Mouse (Mus musculus): Measurements from ENCODE around the gene Rplp2. TPM values are rescaled to one million over a fixed set of nuclear protein-coding genes. Genes with fewer than 3 reads are reported as not detected.

Gene Rplp2
- polyA plus RNA-seq, 1 experiment from 2014 or later = 684 TPM

GRCm38 (mm10) chr7:141429840-141430584, 17.2 kb upstream of the Rplp2 start:
- Histone ChIP-seq H3K9ac (replicated peaks; ENCODE audit: low read depth, low read length) (no peak overlapping the region), H3K4me1 (replicated peaks; ENCODE audit: control insufficient read depth, insufficient read depth, low read length) (peaks cover 34% of the 10 kb centered on the region), H3K9me3 (ENCODE audit: control insufficient read depth, low read length) (no peaks in the 10 kb centered on the region), H3K4me2 (ENCODE audit: low read length) (peak overlapping the region; percentile 84), H3K27ac (ENCODE audit: low read length) (no peak overlapping the region), H3K36me3 (ENCODE audit: control insufficient read depth, insufficient read depth) (peaks cover 11% of the 10 kb centered on the region), H3K27me3 (replicated peaks; ENCODE audit: control insufficient read depth, insufficient read depth, low read length) (no peaks in the 10 kb centered on the region), H3K4me3 (replicated peaks; ENCODE audit: low read length) (no peak overlapping the region)
- 64% methylated on average over 9 of the region's 9 CpGs for WGBS
- peak; percentile 11; the same call in 1 of the 2 replicates for ATAC-seq

DNA sequence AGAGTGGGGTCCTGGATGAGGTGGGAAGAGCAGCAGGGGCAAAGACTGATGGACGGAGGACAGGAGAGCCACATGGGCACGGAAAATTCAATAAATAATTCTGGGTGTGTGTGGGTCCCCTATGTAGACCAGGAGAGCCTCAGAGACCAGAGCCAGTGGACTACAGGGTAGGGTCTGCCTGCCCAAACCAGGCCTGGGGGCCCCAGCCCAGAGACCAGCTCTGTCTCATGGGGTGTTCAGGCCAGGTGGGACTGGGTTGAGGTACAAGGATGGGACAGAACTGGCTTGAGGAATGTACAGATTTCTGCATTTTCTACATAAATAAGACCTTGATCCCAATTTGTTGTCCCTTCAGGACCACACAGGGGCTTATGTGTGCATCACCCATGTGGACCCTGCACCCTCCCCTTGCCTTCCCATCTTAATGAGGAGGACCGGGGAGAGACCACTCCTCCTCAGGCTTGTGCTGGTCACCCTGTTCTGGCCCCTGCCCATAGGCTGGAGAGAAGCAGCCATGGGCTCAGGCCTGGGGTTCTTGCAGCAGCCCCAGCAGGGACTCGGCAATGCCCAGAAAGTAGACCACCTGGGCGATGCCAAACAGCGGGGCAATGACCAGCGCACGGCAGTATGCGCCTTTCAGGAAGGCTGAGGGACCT, 16.5 kb upstream of the Rplp2 start:
- Histone ChIP-seq H3K27ac (ENCODE audit: low read length) (no peak overlapping the region), H3K4me1 (replicated peaks; ENCODE audit: control insufficient read depth, insufficient read depth, low read length) (peaks cover 39% of the 10 kb centered on the region), H3K4me2 (ENCODE audit: low read length) (no peak overlapping the region), H3K9me3 (ENCODE audit: control insufficient read depth, low read length) (no peaks in the 10 kb centered on the region), H3K4me3 (replicated peaks; ENCODE audit: low read length) (no peak overlapping the region), H3K9ac (replicated peaks; ENCODE audit: low read depth, low read length) (no peak overlapping the region), H3K27me3 (replicated peaks; ENCODE audit: control insufficient read depth, insufficient read depth, low read length) (no peaks in the 10 kb centered on the region), H3K36me3 (ENCODE audit: control insufficient read depth, insufficient read depth) (peaks cover 11% of the 10 kb centered on the region)
- ATAC-seq = no peak
- WGBS = 93% methylated on average over 9 of the region's 9 CpGs

- Histone ChIP-seq H3K27ac (ENCODE audit: low read length) (no peak overlapping the region), H3K27me3 (replicated peaks; ENCODE audit: control insufficient read depth, insufficient read depth, low read length) (no peaks in the 10 kb centered on the region), H3K4me1 (replicated peaks; ENCODE audit: control insufficient read depth, insufficient read depth, low read length) (peaks cover 48% of the 10 kb centered on the region), H3K36me3 (ENCODE audit: control insufficient read depth, insufficient read depth) (peaks cover 11% of the 10 kb centered on the region), H3K4me2 (ENCODE audit: low read length) (no peak overlapping the region), H3K4me3 (replicated peaks; ENCODE audit: low read length) (no peak overlapping the region), H3K9me3 (ENCODE audit: control insufficient read depth, low read length) (no peaks in the 10 kb centered on the region), H3K9ac (replicated peaks; ENCODE audit: low read depth, low read length) (no peak overlapping the region)
- no peak for ATAC-seq
- 95% methylated on average over 18 of the region's 19 CpGs for WGBS
Observed at GRCm38 (mm10) chr7:141431434-141432185, 15.6 kb upstream of the Rplp2 start.

DNA sequence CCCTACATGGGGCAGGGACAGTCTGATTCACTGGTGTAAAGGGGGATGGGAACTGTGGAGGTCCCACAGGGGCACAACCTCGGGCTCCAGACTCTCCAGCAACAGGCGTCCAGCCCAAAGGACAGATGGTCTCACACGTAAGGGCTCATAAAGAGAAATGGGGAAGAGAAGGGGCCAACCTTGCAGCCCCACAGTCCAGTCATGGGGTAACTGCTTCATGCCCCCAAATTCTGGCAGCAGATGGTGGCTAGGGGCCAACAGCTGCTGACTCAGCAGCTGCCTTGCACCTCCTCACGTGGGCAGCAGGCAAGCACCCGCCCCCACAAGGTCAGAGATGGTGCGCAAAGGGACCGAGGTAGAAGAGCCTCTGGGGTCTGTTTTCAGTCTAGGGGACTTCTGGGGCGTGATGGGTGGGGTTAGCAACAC, 15.0 kb upstream of the Rplp2 start:
- Histone ChIP-seq H3K27ac (ENCODE audit: low read length) (no peak overlapping the region), H3K4me3 (replicated peaks; ENCODE audit: low read length) (no peak overlapping the region), H3K4me1 (replicated peaks; ENCODE audit: control insufficient read depth, insufficient read depth, low read length) (peaks cover 53% of the 10 kb centered on the region), H3K4me2 (ENCODE audit: low read length) (no peak overlapping the region), H3K36me3 (ENCODE audit: control insufficient read depth, insufficient read depth) (peaks cover 9% of the 10 kb centered on the region), H3K9ac (replicated peaks; ENCODE audit: low read depth, low read length) (no peak overlapping the region), H3K9me3 (ENCODE audit: control insufficient read depth, low read length) (no peaks in the 10 kb centered on the region), H3K27me3 (replicated peaks; ENCODE audit: control insufficient read depth, insufficient read depth, low read length) (no peaks in the 10 kb centered on the region)
- ATAC-seq = no peak
- WGBS = 81% methylated on average over 8 of the region's 8 CpGs

GRCm38 (mm10) chr7:141432741-141433516, 14.2 kb upstream of the Rplp2 start:
- H3K4me1 ChIP-seq (replicated peaks; ENCODE audit: control insufficient read depth, insufficient read depth, low read length) = peaks cover 53% of the 10 kb centered on the region
- no peak overlapping the region for H3K4me2 ChIP-seq (ENCODE audit: low read length)
- no peak for ATAC-seq
- 84% methylated on average over 6 of the region's 6 CpGs for WGBS
- no peaks in the 10 kb centered on the region for H3K9me3 ChIP-seq (ENCODE audit: control insufficient read depth, low read length)
- no peak overlapping the region for H3K27ac ChIP-seq (ENCODE audit: low read length)
- H3K4me3 ChIP-seq (replicated peaks; ENCODE audit: low read length) = no peak overlapping the region
- H3K36me3 ChIP-seq (ENCODE audit: control insufficient read depth, insufficient read depth) = peaks cover 9% of the 10 kb centered on the region
- H3K27me3 ChIP-seq (replicated peaks; ENCODE audit: control insufficient read depth, insufficient read depth, low read length) = no peaks in the 10 kb centered on the region
- no peak overlapping the region for H3K9ac ChIP-seq (replicated peaks; ENCODE audit: low read depth, low read length)

GRCm38 (mm10) chr7:141433517-141434400, 13.4 kb upstream of the Rplp2 start:
- Histone ChIP-seq H3K27me3 (replicated peaks; ENCODE audit: control insufficient read depth, insufficient read depth, low read length) (no peaks in the 10 kb centered on the region), H3K9ac (replicated peaks; ENCODE audit: low read depth, low read length) (peak overlapping the region; percentile 71), H3K4me3 (replicated peaks; ENCODE audit: low read length) (peak overlapping the region; percentile 65), H3K27ac (ENCODE audit: low read length) (peak overlapping the region; percentile 79), H3K4me1 (replicated peaks; ENCODE audit: control insufficient read depth, insufficient read depth, low read length) (peaks cover 46% of the 10 kb centered on the region), H3K9me3 (ENCODE audit: control insufficient read depth, low read length) (no peaks in the 10 kb centered on the region), H3K4me2 (ENCODE audit: low read length) (peak overlapping the region; percentile 86), H3K36me3 (ENCODE audit: control insufficient read depth, insufficient read depth) (peaks cover 9% of the 10 kb centered on the region)
- 69% methylated on average over 15 of the region's 15 CpGs for WGBS
- no peak for ATAC-seq

DNA sequence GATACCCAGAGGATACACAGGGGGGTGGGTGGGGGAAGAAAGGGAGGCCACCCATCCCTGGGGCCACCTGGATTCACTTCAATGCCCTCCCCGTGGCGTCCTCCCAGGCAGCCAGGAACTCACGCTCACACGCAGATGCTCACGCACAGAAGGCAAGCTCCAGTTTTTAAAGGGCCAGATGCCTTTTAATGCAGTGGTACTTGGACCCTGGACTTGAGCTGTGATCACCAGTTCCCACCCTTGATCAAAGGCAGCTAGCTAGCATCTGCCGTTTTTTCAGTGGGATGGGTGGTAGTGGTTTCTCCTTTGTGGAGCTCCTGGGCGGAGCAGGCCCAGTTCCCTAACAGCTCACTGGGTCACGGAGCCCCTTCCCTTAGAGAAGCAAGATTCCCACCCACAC, 12.7 kb upstream of the Rplp2 start:
- no peaks in the 10 kb centered on the region for H3K27me3 ChIP-seq (replicated peaks; ENCODE audit: control insufficient read depth, insufficient read depth, low read length)
- peaks cover 9% of the 10 kb centered on the region for H3K36me3 ChIP-seq (ENCODE audit: control insufficient read depth, insufficient read depth)
- peak overlapping the region; percentile 65 for H3K4me3 ChIP-seq (replicated peaks; ENCODE audit: low read length)
- WGBS = 7% methylated on average over 8 of the region's 8 CpGs
- peak overlapping the region; percentile 86 for H3K4me2 ChIP-seq (ENCODE audit: low read length)
- H3K9ac ChIP-seq (replicated peaks; ENCODE audit: low read depth, low read length) = peak overlapping the region; percentile 71
- H3K27ac ChIP-seq (ENCODE audit: low read length) = peak overlapping the region; percentile 79
- ATAC-seq = peak; percentile 20; the same call in 1 of the 2 replicates
- peaks cover 45% of the 10 kb centered on the region for H3K4me1 ChIP-seq (replicated peaks; ENCODE audit: control insufficient read depth, insufficient read depth, low read length)
- no peaks in the 10 kb centered on the region for H3K9me3 ChIP-seq (ENCODE audit: control insufficient read depth, low read length)

GRCm38 (mm10) chr7:141435129-141435855, 11.9 kb upstream of the Rplp2 start:
- peaks cover 9% of the 10 kb centered on the region for H3K36me3 ChIP-seq (ENCODE audit: control insufficient read depth, insufficient read depth)
- peak overlapping the region; percentile 71 for H3K9ac ChIP-seq (replicated peaks; ENCODE audit: low read depth, low read length)
- H3K4me1 ChIP-seq (replicated peaks; ENCODE audit: control insufficient read depth, insufficient read depth, low read length) = peaks cover 42% of the 10 kb centered on the region
- H3K4me2 ChIP-seq (ENCODE audit: low read length) = peak overlapping the region; percentile 86
- no peaks in the 10 kb centered on the region for H3K27me3 ChIP-seq (replicated peaks; ENCODE audit: control insufficient read depth, insufficient read depth, low read length)
- H3K9me3 ChIP-seq (ENCODE audit: control insufficient read depth, low read length) = no peaks in the 10 kb centered on the region
- peak overlapping the region; percentile 79 for H3K27ac ChIP-seq (ENCODE audit: low read length)
- 3% methylated on average over 17 of the region's 17 CpGs for WGBS
- H3K4me3 ChIP-seq (replicated peaks; ENCODE audit: low read length) = peak overlapping the region; percentile 65
- ATAC-seq = peak; percentile 18
